Mouse (Mus musculus): ENCODE data around the gene Cpped1.

Cpped1 gene

GRCm38 (mm10) chr16:11843441-11843840 is 65.8 kb downstream of the Cpped1 start:
- DNase-seq (ENCODE audit: low spot score in 2 of 2) = no peak

GRCm38 (mm10) chr16:11833474-11833873 is 75.8 kb downstream of the Cpped1 start:
- no peak for DNase-seq (ENCODE audit: low spot score in 2 of 2)

DNA sequence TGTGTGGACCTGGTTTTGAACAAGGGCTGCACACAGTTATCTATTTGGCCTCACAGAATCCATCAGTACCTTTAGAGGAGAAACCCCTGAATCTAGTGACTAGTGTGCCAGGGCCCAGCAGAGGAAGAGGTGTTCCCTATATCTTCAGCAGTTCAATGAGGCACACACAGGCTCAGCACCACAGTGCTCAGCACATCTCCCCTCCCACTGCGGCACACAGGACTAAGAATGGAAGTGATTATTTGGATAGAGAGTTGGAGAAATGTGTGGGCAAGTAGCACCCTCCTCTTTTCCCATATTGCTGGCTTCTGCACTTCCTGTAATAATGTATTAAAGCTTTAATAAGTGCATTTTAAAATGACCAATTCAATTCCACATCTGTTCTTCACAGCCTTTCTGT is 80.4 kb downstream of the Cpped1 start:
- no peak for DNase-seq (ENCODE audit: low spot score in 2 of 2)

- DNase-seq (ENCODE audit: low spot score in 2 of 2) = no peak
Measured at GRCm38 (mm10) chr16:11824833-11825232, 84.4 kb downstream of the Cpped1 start.

DNA sequence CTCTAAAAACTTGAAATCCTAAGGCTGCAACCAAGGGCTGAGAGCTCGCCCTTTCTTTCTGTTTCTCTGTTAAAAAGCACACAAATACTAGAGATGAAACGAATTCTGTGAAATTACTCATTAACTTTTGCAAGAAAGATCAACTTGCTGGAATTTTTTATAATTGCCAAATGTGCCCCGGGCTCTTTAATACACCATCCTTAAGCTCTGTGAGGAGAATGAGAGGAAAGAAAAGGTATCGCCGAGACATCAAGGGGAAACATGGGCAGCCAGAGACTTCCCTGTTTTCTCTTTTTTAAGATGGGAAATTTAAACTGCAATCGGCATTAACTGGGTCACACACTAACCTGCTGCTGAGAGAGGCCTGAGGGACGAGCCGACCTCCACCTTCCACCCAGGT is 84.9 kb downstream of the Cpped1 start:
- no peak for DNase-seq (ENCODE audit: low spot score in 2 of 2)

- DNase-seq (ENCODE audit: low spot score in 2 of 2) = no peak
Measured at GRCm38 (mm10) chr16:11820791-11821190, 88.5 kb downstream of the Cpped1 start.

DNA sequence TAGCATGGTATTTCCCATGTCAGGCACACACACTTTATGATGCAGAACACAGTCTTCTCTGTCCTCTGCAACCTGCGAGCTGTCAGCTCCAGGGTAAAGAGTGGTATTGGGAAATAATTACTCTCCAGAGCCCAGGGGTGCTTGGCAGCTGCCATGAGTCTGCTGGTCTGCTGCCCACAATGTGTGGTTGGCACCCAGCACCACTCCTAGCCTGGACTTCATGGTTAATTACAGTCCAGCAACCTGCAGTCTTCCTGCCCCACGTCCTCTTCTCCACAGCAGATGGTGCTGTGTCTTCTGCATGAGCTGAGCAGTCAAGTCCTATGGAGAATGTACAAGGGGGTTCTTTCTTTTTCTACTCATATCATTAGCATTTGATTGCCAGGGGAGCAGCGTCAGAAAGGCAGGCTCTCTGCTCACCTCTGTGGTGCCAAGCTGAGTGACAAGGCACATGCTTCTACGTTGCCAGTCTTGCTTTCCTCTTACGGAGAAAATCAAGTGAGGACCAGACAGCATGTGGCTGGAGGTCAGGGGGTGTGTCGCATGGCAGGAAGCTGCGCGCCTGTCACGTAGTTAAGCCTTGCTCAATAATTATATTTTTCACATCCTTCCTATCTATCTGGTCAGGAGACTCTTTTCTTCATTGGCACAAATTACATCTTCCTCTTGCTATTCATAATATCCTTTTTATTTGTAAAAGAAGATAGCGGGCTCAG is 94.2 kb downstream of the Cpped1 start:
- no peak for DNase-seq (ENCODE audit: low spot score in 2 of 2)

DNA sequence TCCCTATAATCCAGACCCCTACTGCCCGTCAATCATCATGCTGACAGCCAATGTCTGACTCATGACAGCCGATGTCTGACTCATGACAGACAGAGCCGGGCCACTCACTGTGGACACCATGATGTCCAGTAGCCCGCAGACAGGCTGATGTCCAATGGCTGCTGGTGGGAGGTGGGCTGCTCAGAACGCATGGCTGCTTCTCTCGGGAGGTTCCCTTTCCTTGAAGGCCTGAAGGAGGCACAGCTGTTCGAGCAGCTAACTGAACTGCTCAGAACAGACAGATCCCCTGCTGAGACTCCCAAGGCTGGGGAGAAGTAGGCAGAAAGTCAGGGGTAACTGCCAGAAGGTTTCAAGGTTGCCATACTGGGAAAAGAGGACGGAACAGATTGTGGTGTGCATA is 97.1 kb downstream of the Cpped1 start:
- no peak for DNase-seq (ENCODE audit: low spot score in 2 of 2)

DNA sequence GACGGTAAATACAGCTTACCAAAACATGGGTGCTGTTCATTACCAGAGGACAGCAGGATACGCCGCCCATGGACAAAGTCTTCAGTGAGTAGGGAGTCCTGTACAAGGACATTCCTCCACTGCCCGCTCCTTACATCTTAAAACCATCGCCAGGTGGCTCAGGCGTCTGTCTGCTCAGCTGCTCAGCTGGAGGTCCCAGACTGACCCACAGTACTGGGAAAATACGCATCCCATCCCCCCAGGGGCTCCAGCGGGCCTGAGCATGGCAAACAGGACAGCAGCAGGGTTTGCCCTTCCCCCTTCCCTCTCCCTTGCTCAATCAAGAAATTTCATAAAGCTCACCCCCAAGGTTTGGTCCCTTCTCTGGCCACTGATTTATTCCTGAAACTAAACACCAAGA is 99.6 kb downstream of the Cpped1 start:
- DNase-seq (ENCODE audit: low spot score in 2 of 2) = no peak

DNA sequence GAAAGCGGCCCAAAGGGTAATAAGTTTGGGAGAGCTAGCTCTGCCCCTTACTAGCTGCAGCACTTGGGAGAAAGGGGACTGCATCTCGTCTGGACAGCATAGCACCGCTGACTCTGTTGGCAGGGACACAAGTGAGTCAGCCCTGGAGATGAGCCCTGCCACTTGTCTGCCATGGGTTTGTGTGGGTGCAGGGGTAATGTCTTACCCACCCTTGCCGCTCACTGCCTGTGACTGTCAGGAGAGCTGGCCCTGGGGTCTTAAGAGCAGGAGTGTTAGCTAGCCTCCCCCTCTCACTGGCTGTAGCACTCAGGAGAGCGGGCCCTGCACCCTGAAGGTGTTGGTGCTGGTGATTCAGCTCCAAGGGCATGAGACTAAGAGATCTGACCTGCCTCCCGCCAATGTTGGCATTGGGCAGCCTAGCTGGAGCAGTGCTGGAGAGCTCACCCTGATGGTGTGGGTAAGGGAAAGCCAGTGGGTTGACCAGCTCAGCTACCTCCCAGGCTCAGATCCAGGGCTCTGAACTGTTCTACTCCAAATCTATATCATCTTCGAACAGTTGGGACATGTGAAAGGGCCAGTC is 107.2 kb downstream of the Cpped1 start:
- no peak for DNase-seq (ENCODE audit: low spot score in 2 of 2)

DNA sequence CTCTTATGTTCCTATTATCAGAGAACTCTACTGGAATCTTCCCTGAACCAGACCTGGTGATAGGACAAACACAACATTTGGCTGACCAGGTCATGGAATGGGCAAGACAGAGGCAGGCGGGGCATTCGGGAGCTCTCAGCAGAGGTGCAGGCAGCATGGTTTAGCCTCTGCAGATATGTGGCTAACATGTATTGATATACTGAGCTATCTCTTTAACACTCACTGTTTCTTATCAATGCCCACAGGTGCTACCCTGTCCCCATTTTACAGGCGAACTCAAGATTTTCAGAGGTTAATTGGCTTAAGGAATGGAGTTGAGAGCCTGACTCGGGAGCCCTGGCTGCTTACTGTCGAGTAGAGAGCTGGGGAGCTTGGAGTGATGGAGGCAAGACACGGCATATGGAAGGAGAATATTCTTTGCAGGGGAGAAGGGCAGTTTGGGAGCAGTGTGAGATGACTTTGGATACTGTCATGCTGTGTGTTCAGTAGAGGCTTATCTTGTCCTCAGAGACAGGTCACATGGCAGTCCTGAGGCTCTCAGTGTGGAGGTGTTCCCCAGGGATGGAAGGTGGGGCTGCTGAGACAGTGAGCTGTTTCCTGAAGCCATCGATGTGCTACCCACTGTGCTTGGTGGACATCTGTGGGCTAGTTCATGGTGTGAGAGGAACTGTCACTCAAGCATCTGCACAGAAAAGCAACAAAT is 113.3 kb downstream of the Cpped1 start:
- DNase-seq (ENCODE audit: low spot score in 2 of 2) = no peak

DNA sequence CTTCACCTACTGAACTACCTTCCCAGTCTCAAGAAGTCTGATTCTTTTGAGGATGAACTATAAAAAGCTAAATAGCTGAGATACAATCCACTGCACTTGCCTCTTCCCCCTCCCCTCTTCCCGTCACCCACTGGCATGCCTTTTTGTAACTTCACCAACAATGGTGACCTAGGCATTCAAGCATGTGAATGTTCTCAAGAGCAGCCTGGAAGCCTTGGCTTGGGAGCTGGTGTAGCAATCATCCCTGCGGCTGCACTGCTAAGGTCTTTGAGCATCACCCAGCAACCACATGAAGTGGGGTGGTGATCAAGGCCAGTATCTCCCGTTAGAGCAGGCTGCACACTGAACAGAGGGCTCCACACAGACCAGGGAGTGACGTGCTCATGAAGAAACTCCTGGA is 114.6 kb downstream of the Cpped1 start:
- DNase-seq (ENCODE audit: low spot score in 2 of 2) = no peak

DNA sequence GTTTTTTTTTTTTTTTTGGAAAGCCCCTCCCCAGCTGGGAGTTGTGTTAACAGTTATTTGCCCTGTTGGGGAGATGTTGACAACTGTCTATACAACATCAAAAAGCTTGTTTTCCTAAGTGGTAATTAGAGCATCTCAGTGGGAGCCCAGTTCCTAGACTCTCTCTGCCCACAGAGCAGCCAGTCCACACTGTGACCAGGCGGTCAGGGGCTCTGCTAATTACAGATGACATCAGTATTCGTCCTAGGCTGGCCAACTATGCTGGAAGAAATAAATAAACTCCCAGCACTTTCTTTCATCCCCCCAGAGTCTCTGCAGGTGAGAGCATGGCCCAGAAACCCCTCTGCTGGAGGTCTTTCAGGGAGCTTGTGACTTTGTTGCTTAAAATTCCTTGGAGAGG is 115.9 kb downstream of the Cpped1 start:
- DNase-seq (ENCODE audit: low spot score in 2 of 2) = no peak

DNA sequence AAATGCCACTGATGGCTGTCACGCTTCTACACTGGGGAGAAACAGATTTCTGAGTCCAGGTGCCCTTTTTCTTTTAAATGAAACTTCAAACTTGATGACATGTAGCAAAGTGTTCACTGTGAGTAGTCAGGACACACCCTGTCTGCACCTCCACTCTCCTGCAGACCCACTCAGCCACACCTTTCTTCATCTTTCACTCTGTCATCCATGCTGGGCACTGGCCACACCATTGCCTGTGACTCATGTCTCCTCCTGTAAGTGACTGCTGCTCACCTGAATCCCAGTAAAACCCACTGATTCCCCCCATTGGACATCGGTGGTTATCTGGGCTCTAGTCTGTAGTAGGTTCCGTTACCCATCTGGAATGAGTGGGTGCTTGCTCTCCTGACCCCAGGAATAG is 118.8 kb downstream of the Cpped1 start:
- DNase-seq (ENCODE audit: low spot score in 2 of 2) = no peak

DNA sequence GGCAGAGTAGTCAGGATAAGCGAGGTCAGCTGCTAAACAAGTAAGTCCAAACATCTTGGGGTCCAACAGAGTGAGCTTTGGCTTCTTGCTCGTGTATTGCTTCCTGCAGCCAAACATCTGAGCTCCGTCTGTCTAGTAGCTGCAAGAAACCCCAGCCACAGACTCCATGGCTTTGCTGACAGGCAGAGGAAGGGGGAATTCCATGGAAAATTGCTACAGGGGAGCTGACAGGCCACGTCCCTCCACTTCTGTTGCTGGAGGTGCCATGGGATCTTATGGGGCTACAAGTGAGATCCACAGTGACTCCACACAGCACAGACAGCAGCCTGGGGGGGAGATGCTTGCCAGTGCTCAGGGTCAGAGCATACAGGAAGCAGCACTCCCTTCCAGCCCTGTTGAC is 123.4 kb downstream of the Cpped1 start:
- DNase-seq (ENCODE audit: low spot score in 2 of 2) = no peak

DNA sequence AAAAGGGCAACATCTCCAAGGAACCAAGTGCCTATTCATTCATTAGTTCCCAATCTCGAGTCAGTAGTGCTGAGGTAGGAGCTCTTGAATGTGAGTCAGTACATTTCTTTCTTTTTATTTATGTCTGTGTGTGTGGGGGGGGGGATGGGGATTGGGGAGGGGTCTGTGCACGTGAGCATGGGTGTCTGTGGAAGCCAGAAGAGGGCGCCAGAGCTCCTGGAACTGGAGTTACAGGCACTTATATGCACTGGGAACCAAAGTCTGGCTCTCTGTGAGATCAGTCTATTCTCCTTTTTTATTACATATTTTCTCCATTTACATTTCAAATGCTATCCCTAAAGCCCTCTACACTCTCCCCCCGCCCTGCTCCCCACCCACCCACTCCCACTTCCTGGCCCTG is 124.9 kb downstream of the Cpped1 start:
- no peak for DNase-seq (ENCODE audit: low spot score in 2 of 2)

DNA sequence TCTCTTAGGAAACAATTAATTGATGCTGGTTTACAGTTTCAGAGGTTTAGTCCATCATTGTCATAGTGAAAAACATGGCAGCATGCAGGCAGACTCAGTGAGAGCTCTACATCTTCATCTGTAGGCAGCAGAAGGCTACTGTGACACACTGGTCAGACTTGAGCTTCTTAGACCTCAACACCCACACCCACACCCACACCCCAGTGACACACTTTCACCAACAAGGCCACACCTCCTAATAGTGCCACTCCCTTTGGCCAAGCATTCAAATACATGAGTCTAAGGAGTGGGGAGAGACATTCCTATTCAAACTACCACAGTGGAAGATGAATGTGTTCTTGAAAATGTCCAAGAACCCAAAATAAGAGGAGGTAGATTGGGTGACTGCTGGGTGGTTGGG is 125.9 kb downstream of the Cpped1 start:
- DNase-seq (ENCODE audit: low spot score in 2 of 2) = no peak

GRCm38 (mm10) chr16:11782082-11782481 is 127.2 kb downstream of the Cpped1 start:
- DNase-seq (ENCODE audit: low spot score in 2 of 2) = no peak

DNA sequence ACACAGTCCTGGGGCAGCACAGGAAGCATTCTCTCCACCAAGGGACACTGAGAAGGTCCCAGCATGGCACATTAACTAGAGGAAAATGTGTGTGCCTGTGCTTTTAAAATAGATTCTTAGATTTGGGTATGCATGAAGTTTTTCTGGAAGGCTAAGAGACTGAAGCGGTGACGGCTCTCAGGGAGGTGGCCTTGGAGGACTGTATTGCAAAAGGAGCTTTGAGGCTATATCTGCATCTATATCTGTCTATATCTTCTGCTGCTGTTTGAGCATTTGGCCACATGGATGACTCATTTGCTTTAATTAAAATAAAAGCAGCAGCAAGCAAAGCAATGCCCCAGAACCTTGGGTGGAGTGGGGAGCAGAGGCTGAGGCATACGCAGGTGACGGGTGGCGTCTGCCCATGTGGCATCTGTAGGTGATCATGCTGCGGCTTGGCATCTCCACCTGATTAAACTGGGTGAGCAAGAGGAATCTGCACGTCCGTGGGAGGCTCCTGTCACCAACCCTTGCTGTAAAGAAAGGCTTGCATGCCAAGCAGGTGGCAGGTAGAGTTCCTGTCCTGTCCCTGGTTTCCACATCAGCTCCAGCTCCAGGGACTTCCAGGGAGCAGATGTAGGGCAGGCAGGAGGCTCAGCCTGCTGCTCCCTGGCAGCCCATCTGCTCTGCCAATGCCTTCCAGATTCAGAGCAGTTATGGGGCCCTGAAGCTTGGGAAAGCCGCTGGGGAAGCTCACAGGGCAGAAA is 130.4 kb downstream of the Cpped1 start:
- no peak for DNase-seq (ENCODE audit: low spot score in 2 of 2)

DNA sequence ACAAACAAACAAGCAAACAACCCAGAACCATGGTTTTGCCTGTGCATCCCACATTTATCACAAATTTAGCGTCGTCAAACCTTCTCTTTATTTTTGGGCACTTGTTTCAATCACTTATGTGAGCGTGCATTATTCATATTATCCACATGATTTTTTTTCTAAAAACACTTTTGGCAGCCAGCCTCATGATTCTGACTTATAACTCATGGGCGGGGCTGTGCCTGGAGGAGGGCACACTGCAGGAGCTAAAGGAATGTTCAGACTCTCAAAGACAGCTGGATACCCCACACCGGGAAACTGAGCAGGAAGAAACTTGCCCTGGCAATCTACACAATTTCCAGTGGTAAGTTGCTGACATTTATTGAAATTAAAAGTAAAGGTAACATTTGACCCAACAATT is 131.1 kb downstream of the Cpped1 start:
- no peak for DNase-seq (ENCODE audit: low spot score in 2 of 2)

GRCm38 (mm10) chr16:11776528-11776927 is 132.7 kb downstream of the Cpped1 start:
- no peak for DNase-seq (ENCODE audit: low spot score in 2 of 2)

- no peak for DNase-seq (ENCODE audit: low spot score in 2 of 2)
Measured at GRCm38 (mm10) chr16:11774321-11774720, 134.9 kb downstream of the Cpped1 start.

- no peak for DNase-seq (ENCODE audit: low spot score in 2 of 2)
Measured at GRCm38 (mm10) chr16:11772318-11772717, 136.9 kb downstream of the Cpped1 start.
